Mouse (Mus musculus): ENCODE results near the gene Tmigd3. TPM values are rescaled to one million over a fixed set of nuclear protein-coding genes. Genes with fewer than 3 reads are reported as not detected.
A peak's percentile ranks its signal among the peaks of the same experiment; 100 is the strongest.

Gene Tmigd3
- polyA plus RNA-seq, 1 experiment from 2014 or later: not detected

- no peak for ATAC-seq
- Histone ChIP-seq H3K4me3 (no peak overlapping the region), H3K4me2 (no peak overlapping the region), H3K9ac (no peak overlapping the region), H3K9me3 (replicated peaks) (no peaks in the 10 kb centered on the region), H3K36me3 (ENCODE audit: poor library complexity, severe bottlenecking) (no peaks in the 10 kb centered on the region), H3K27ac (no peak overlapping the region), H3K27me3 (no peaks in the 10 kb centered on the region), H3K4me1 (no peaks in the 10 kb centered on the region)
- 83% methylated on average over 8 of the region's 8 CpGs for WGBS
Measured at GRCm38 (mm10) chr3:105853781-105854180, 16.9 kb upstream of the Tmigd3 start.

- no peaks in the 10 kb centered on the region for H3K27me3 ChIP-seq
- 53% methylated on average over 4 of the region's 4 CpGs for WGBS
Measured at GRCm38 (mm10) chr3:105854786-105855185, 15.9 kb upstream of the Tmigd3 start.

DNA sequence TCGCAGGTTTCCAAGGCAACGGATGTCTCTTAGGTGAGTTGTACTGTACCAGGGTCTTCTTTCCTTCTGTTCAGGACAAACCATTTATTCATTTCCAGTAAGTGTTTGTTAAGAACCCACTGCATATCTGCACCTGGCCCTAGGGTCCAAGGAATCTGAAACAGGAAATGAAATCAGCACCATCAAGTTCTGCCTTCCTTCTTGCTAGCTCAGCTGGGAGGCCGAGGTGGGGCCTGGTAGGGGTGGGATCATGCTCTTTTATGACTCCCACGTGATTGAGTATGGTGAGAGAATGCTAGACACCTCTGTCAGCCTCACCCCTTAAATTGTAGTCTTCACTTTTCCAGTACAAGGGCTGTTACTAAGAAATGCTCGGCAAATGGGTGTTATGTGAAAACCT lies 13.2 kb upstream of the Tmigd3 start:
- no peaks in the 10 kb centered on the region for H3K36me3 ChIP-seq (ENCODE audit: poor library complexity, severe bottlenecking)
- no peaks in the 10 kb centered on the region for H3K27me3 ChIP-seq
- H3K4me2 ChIP-seq: no peak overlapping the region
- H3K27ac ChIP-seq: no peak overlapping the region
- WGBS: 83% methylated on average over 5 of the region's 5 CpGs
- H3K4me1 ChIP-seq: no peaks in the 10 kb centered on the region
- no peak overlapping the region for H3K9ac ChIP-seq
- no peaks in the 10 kb centered on the region for H3K9me3 ChIP-seq (replicated peaks)
- ATAC-seq: no peak
- H3K4me3 ChIP-seq: no peak overlapping the region

More at GRCm38 (mm10) chr3:105854786-105855185, 15.9 kb upstream of the Tmigd3 start:
- ATAC-seq: no peak
- Histone ChIP-seq H3K4me1 (no peaks in the 10 kb centered on the region), H3K36me3 (ENCODE audit: poor library complexity, severe bottlenecking) (no peaks in the 10 kb centered on the region), H3K4me2 (no peak overlapping the region), H3K9ac (no peak overlapping the region), H3K9me3 (replicated peaks) (no peaks in the 10 kb centered on the region), H3K27ac (no peak overlapping the region), H3K4me3 (no peak overlapping the region)

- Histone ChIP-seq H3K9me3 (replicated peaks) (no peaks in the 10 kb centered on the region), H3K27ac (no peak overlapping the region), H3K4me1 (no peaks in the 10 kb centered on the region), H3K4me2 (no peak overlapping the region), H3K4me3 (no peak overlapping the region), H3K27me3 (no peaks in the 10 kb centered on the region), H3K9ac (no peak overlapping the region), H3K36me3 (ENCODE audit: poor library complexity, severe bottlenecking) (no peaks in the 10 kb centered on the region)
- WGBS: 44% methylated on average over 7 of the region's 7 CpGs
- no peak for ATAC-seq
Measured at GRCm38 (mm10) chr3:105861747-105862366, 8.8 kb upstream of the Tmigd3 start.

GRCm38 (mm10) chr3:105864123-105864522 lies 6.6 kb upstream of the Tmigd3 start:
- H3K36me3 ChIP-seq (ENCODE audit: poor library complexity, severe bottlenecking): no peaks in the 10 kb centered on the region

DNA sequence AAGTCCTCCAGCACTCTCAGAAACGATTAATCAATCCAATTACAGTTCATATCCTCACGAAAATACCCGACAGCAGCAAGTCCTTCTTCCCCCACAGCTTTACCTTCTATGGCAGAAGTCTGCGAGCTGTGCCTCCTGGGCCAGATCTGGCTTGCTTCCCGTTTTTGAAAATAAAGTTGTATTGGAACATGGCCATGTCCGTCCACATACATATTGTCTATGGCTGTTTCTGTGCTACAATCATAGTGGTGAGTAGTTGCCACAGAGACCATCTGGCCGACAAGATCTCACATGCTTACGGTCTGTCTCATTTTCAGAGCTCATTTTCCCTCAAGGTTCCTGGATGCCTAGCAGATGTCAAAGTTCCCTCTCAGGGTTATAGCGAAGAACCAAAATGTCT lies 5.6 kb upstream of the Tmigd3 start:
- no peak overlapping the region for H3K4me2 ChIP-seq
- 90% methylated on average over 9 of the region's 9 CpGs for WGBS
- no peaks in the 10 kb centered on the region for H3K9me3 ChIP-seq (replicated peaks)
- no peaks in the 10 kb centered on the region for H3K36me3 ChIP-seq (ENCODE audit: poor library complexity, severe bottlenecking)
- H3K27ac ChIP-seq: no peak overlapping the region
- ATAC-seq: no peak
- H3K9ac ChIP-seq: no peak overlapping the region
- no peak overlapping the region for H3K4me3 ChIP-seq
- H3K4me1 ChIP-seq: peaks cover 6% of the 10 kb centered on the region; the same call in 1 of the 2 replicates
- no peaks in the 10 kb centered on the region for H3K27me3 ChIP-seq

More at GRCm38 (mm10) chr3:105864123-105864522, 6.6 kb upstream of the Tmigd3 start:
- WGBS: 77% methylated on average over 1 of the region's 1 CpGs
- no peak overlapping the region for H3K27ac ChIP-seq
- H3K4me3 ChIP-seq: no peak overlapping the region
- no peak overlapping the region for H3K9ac ChIP-seq
- H3K9me3 ChIP-seq (replicated peaks): no peaks in the 10 kb centered on the region
- no peak for ATAC-seq
- H3K4me1 ChIP-seq: peaks cover 6% of the 10 kb centered on the region; the same call in 1 of the 2 replicates
- H3K27me3 ChIP-seq: no peaks in the 10 kb centered on the region
- no peak overlapping the region for H3K4me2 ChIP-seq

DNA sequence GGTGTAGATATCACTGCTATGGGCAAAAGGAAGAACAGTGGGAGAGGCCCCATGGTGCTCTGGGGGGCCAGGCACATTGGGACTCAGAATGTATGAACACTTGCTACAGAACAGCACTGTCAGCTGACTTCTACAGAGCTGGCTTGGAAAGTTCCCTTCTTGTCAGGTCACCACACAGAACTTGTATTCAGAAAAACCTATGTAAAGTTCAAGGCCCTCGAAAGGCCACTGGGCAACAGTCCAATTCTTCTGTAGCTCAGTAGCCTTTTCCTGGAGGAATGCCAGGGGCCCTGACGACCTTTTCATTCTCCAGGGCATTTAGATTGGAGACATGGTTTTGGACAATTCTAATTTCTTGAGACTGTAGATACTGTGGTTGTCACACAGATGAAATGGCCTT lies 2.6 kb upstream of the Tmigd3 start:
- peaks cover 12% of the 10 kb centered on the region; the same call in 1 of the 2 replicates for H3K4me1 ChIP-seq
- H3K4me3 ChIP-seq: no peak overlapping the region
- H3K9me3 ChIP-seq (replicated peaks): no peaks in the 10 kb centered on the region
- ATAC-seq: no peak
- H3K36me3 ChIP-seq (ENCODE audit: poor library complexity, severe bottlenecking): no peaks in the 10 kb centered on the region
- no peak overlapping the region for H3K27ac ChIP-seq
- no peaks in the 10 kb centered on the region for H3K27me3 ChIP-seq
- H3K9ac ChIP-seq: no peak overlapping the region
- no peak overlapping the region for H3K4me2 ChIP-seq
- 41% methylated on average over 2 of the region's 2 CpGs for WGBS

DNA sequence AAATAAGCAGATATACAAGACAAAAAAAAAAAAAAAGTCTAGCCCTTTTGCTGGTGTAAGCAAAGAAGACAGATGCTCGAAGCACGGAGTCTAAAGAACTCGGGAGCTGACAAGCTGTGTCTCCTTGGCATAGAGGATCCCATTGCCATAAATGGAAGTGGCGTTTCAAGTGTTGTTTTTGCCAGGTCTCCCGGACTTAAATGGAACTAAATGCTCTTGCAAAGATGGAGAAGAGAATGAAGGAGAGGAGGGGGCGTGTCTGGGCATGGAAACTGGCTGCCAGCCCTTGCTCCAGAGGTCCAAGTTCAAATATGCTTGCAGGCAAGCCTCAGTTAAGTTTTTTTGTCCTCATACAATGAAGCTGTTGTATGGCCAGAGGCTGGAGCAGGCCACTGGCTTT lies 1.3 kb downstream of the Tmigd3 start:
- Histone ChIP-seq H3K4me3 (no peak overlapping the region), H3K27me3 (no peaks in the 10 kb centered on the region), H3K36me3 (ENCODE audit: poor library complexity, severe bottlenecking) (no peaks in the 10 kb centered on the region), H3K9me3 (replicated peaks) (no peaks in the 10 kb centered on the region), H3K9ac (no peak overlapping the region), H3K4me2 (no peak overlapping the region), H3K27ac (peak overlapping the region; percentile 41; the same call in 1 of the 2 replicates), H3K4me1 (peaks cover 12% of the 10 kb centered on the region; the same call in 1 of the 2 replicates)
- WGBS: 52% methylated on average over 6 of the region's 6 CpGs
- no peak for ATAC-seq

- ATAC-seq: no peak
- no peak overlapping the region for H3K4me2 ChIP-seq
- WGBS: 82% methylated on average over 3 of the region's 3 CpGs
- H3K36me3 ChIP-seq (ENCODE audit: poor library complexity, severe bottlenecking): no peaks in the 10 kb centered on the region
- H3K4me1 ChIP-seq: peaks cover 12% of the 10 kb centered on the region; the same call in 1 of the 2 replicates
- no peak overlapping the region for H3K27ac ChIP-seq
- H3K9me3 ChIP-seq (replicated peaks): no peaks in the 10 kb centered on the region
- no peak overlapping the region for H3K4me3 ChIP-seq
- no peaks in the 10 kb centered on the region for H3K27me3 ChIP-seq
- H3K9ac ChIP-seq: no peak overlapping the region
Measured at GRCm38 (mm10) chr3:105872579-105872978, 1.9 kb downstream of the Tmigd3 start.

DNA sequence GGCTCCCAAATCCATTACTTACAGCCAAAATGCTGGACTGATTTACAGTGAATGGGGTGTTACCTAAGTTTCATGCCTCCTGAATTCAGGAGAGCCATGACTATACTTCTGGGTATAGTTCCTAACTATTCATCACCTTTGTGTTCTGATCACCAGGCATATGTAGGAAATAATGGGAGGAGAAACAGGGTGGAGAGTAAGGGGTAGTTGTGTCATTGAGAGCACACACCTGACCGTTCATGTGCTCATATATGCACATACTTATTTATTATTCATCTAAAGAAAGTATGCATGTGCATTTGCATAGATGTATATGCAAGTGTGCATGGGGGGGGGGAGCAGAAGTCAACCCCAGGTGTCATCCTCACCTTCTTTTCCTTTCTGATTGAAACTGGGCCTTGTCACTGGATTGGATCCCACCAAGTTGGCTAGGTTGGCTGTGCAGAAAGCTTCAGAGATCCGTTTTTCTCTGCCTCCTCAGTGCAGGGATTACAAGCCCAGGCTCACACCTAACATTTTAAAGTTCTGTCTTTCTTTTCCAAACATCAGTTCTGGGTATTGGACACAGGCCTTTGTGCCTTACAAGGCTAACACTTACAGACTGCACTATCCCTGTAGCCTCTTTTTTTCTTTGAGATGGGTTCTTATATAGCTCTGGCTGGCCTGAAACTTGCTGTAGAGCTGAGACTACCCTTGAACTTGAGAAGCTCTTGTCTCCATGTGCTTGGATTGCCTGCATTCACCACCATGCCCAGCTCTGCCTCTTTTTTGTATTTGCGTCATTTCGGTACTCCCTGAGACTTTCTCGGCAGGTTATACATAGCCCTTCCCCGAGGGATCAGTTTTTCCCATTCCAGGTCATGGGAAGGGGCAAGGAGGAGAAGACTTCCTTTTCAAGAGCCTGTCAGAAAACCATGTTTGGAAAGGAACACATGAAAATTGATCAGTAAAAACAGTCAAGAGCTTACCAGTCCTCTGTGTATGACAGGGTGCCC lies 3.0 kb downstream of the Tmigd3 start:
- H3K27ac ChIP-seq: no peak overlapping the region
- no peaks in the 10 kb centered on the region for H3K9me3 ChIP-seq (replicated peaks)
- no peaks in the 10 kb centered on the region for H3K27me3 ChIP-seq
- H3K36me3 ChIP-seq (ENCODE audit: poor library complexity, severe bottlenecking): no peaks in the 10 kb centered on the region
- WGBS: 78% methylated on average over 6 of the region's 6 CpGs
- H3K4me1 ChIP-seq: peaks cover 6% of the 10 kb centered on the region; the same call in 1 of the 2 replicates
- no peak overlapping the region for H3K4me3 ChIP-seq
- H3K4me2 ChIP-seq: no peak overlapping the region
- no peak for ATAC-seq
- no peak overlapping the region for H3K9ac ChIP-seq

- H3K4me3 ChIP-seq: no peak overlapping the region
- no peaks in the 10 kb centered on the region for H3K27me3 ChIP-seq
- no peak overlapping the region for H3K27ac ChIP-seq
- peaks cover 6% of the 10 kb centered on the region; the same call in 1 of the 2 replicates for H3K4me1 ChIP-seq
- 79% methylated on average over 5 of the region's 5 CpGs for WGBS
- H3K4me2 ChIP-seq: no peak overlapping the region
- H3K9me3 ChIP-seq (replicated peaks): no peaks in the 10 kb centered on the region
- ATAC-seq: no peak
- H3K9ac ChIP-seq: no peak overlapping the region
- no peaks in the 10 kb centered on the region for H3K36me3 ChIP-seq (ENCODE audit: poor library complexity, severe bottlenecking)
Measured at GRCm38 (mm10) chr3:105876022-105876421, 5.3 kb downstream of the Tmigd3 start.

- no peaks in the 10 kb centered on the region for H3K27me3 ChIP-seq
- 94% methylated on average over 6 of the region's 6 CpGs for WGBS
Measured at GRCm38 (mm10) chr3:105877252-105877803, 6.6 kb downstream of the Tmigd3 start.

More at GRCm38 (mm10) chr3:105877252-105877803, 6.6 kb downstream of the Tmigd3 start:
- no peaks in the 10 kb centered on the region for H3K9me3 ChIP-seq (replicated peaks)
- H3K9ac ChIP-seq: no peak overlapping the region
- no peak for ATAC-seq
- no peak overlapping the region for H3K4me2 ChIP-seq
- no peaks in the 10 kb centered on the region for H3K36me3 ChIP-seq (ENCODE audit: poor library complexity, severe bottlenecking)
- no peak overlapping the region for H3K27ac ChIP-seq
- peaks cover under 1% of the 10 kb centered on the region; the same call in 1 of the 2 replicates for H3K4me1 ChIP-seq
- no peak overlapping the region for H3K4me3 ChIP-seq

Measured in forebrain, embryonic 13.5 days (tissue).